Mouse (Mus musculus): Measurements from ENCODE around the gene Spock1. TPM values are rescaled to one million over a fixed set of nuclear protein-coding genes. Genes with fewer than 3 reads are reported as not detected.

The Spock1 gene
- polyA plus RNA-seq, 1 experiment from 2014 or later: 1.7 TPM

DNA sequence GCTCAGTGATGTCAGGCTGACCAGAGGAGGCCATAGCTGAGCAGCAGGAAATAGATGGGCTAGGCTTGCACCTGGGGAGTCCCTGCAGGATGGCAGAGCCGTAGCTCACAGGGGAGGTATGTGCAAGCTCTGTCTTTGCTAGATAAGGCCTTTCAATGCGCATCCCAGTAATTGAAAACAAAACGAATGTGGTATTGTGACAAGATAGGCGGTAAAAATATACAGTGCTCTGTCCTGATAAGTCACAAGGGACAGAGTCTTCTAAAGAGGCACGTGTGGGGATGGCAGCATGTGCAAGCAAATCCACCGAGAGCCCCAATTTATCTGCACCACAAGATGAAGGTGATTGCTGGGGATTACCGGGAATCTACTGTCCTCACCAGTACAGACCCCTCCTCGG is 279.9 kb downstream of the Spock1 start:
- ATAC-seq: no peak

DNA sequence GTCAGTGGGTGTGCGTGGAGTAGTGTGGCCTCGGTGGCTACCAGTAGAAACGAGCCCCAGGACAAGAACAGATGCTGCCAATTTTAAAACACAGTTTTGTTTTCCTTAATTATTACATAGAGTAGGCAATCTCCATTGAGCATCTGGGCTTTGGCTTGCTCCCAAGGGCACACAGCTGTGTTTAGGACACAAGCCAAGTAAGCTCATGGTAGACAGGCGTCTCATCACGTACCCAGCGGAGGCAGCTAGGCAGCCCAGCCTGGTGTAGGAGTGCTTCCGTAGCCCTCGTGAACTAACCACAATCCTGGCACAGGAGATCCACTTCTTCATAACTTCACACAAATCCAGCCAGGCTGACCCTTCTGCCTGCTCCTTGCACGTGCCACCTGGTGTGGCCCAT is 281.7 kb downstream of the Spock1 start:
- no peak for ATAC-seq
- no peak overlapping the region for H3K4me3 ChIP-seq (ENCODE audit: low read length)
- no peaks in the 10 kb centered on the region for H3K9me3 ChIP-seq (ENCODE audit: control insufficient read depth, low read length)
- H3K36me3 ChIP-seq (ENCODE audit: control insufficient read depth, insufficient read depth, low read length): no peaks in the 10 kb centered on the region
- no peak overlapping the region for H3K27ac ChIP-seq (ENCODE audit: low read length)
- H3K4me1 ChIP-seq (ENCODE audit: control insufficient read depth, insufficient read depth, low read length): no peaks in the 10 kb centered on the region
- H3K4me2 ChIP-seq (ENCODE audit: low read depth, low read length): no peak overlapping the region
- H3K27me3 ChIP-seq (replicated peaks; ENCODE audit: control insufficient read depth, insufficient read depth, low read length): no peaks in the 10 kb centered on the region
- H3K9ac ChIP-seq (ENCODE audit: low read depth, low read length): no peak overlapping the region
- WGBS: 78% methylated on average over 9 of the region's 9 CpGs

More for the DNA sequence above, 279.9 kb downstream of the Spock1 start:
- H3K4me1 ChIP-seq (ENCODE audit: control insufficient read depth, insufficient read depth, low read length): no peaks in the 10 kb centered on the region
- H3K9ac ChIP-seq (ENCODE audit: low read depth, low read length): no peak overlapping the region
- H3K27me3 ChIP-seq (replicated peaks; ENCODE audit: control insufficient read depth, insufficient read depth, low read length): no peaks in the 10 kb centered on the region
- H3K27ac ChIP-seq (ENCODE audit: low read length): no peak overlapping the region
- H3K4me2 ChIP-seq (ENCODE audit: low read depth, low read length): no peak overlapping the region
- WGBS: 68% methylated on average over 8 of the region's 8 CpGs
- no peak overlapping the region for H3K4me3 ChIP-seq (ENCODE audit: low read length)
- no peaks in the 10 kb centered on the region for H3K36me3 ChIP-seq (ENCODE audit: control insufficient read depth, insufficient read depth, low read length)
- no peaks in the 10 kb centered on the region for H3K9me3 ChIP-seq (ENCODE audit: control insufficient read depth, low read length)

DNA sequence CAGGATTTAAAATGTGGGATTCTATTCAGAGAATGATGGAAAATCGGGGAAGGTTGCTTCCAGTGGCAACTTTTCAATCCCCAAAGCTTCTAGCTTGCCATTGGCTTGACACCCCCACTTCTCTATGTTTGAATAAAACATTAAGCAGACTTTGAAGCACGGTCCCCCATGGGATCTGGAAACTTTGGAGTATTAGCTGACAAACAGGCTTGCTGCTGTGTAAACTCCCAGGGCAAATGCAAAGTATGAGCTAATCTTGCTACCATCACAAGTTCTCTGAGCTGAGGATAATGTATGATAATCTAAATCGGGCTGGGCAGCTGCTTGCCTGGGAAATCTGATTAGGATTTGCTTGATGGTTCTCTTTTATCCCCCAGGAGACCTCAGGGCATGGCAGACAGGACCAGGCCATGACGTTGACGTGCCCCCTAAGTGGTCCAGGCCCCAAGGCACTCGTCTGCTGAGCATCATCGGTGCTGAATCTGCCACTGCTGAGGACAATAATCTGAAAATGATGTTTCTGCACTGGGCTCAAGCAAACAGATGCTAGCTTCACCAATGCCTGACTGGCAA is 284.1 kb downstream of the Spock1 start:
- Histone ChIP-seq H3K9me3 (ENCODE audit: control insufficient read depth, low read length) (no peaks in the 10 kb centered on the region), H3K9ac (ENCODE audit: low read depth, low read length) (no peak overlapping the region), H3K4me3 (ENCODE audit: low read length) (no peak overlapping the region), H3K4me1 (ENCODE audit: control insufficient read depth, insufficient read depth, low read length) (no peaks in the 10 kb centered on the region), H3K4me2 (ENCODE audit: low read depth, low read length) (no peak overlapping the region), H3K27me3 (replicated peaks; ENCODE audit: control insufficient read depth, insufficient read depth, low read length) (no peaks in the 10 kb centered on the region), H3K27ac (ENCODE audit: low read length) (no peak overlapping the region), H3K36me3 (ENCODE audit: control insufficient read depth, insufficient read depth, low read length) (no peaks in the 10 kb centered on the region)
- WGBS: 54% methylated on average over 7 of the region's 7 CpGs
- ATAC-seq: no peak

DNA sequence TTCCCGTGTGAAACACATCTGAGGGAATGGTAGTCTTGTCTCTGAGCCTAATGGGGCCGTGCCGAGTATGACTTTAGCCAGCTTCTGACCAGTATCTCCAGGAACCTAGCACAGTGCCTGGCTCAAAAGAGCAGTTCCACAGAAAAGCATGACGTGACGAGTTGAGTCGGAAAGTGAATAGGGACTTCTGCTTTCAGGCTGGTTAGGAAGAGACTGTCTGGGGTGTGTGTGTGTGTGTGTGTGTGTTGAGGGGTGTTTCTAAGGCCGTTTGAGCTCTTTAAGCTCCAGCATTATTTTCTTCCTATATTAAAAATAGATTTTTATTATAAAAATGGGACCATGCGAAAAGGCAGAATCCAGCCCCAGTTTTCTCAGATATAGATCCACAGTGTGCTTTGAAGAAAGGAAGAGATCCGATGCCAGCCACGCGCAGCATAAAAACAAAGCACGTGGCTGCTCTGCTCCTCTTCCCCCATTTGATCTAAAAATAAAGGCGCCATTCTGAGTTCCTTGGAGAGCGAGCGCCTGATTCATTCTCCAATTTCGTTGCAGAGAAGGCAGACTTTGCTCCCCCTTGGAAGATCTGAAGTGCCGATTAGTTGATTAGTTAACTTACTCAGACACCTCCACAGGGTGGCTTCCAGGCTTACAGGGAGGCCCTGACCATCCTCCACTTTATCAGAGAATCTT is 288.9 kb downstream of the Spock1 start:
- no peak for ATAC-seq
- Histone ChIP-seq H3K27me3 (replicated peaks; ENCODE audit: control insufficient read depth, insufficient read depth, low read length) (no peaks in the 10 kb centered on the region), H3K4me1 (ENCODE audit: control insufficient read depth, insufficient read depth, low read length) (no peaks in the 10 kb centered on the region), H3K9ac (ENCODE audit: low read depth, low read length) (no peak overlapping the region), H3K9me3 (ENCODE audit: control insufficient read depth, low read length) (no peaks in the 10 kb centered on the region), H3K36me3 (ENCODE audit: control insufficient read depth, insufficient read depth, low read length) (no peaks in the 10 kb centered on the region), H3K27ac (ENCODE audit: low read length) (no peak overlapping the region), H3K4me2 (ENCODE audit: low read depth, low read length) (no peak overlapping the region), H3K4me3 (ENCODE audit: low read length) (no peak overlapping the region)
- 78% methylated on average over 17 of the region's 17 CpGs for WGBS

DNA sequence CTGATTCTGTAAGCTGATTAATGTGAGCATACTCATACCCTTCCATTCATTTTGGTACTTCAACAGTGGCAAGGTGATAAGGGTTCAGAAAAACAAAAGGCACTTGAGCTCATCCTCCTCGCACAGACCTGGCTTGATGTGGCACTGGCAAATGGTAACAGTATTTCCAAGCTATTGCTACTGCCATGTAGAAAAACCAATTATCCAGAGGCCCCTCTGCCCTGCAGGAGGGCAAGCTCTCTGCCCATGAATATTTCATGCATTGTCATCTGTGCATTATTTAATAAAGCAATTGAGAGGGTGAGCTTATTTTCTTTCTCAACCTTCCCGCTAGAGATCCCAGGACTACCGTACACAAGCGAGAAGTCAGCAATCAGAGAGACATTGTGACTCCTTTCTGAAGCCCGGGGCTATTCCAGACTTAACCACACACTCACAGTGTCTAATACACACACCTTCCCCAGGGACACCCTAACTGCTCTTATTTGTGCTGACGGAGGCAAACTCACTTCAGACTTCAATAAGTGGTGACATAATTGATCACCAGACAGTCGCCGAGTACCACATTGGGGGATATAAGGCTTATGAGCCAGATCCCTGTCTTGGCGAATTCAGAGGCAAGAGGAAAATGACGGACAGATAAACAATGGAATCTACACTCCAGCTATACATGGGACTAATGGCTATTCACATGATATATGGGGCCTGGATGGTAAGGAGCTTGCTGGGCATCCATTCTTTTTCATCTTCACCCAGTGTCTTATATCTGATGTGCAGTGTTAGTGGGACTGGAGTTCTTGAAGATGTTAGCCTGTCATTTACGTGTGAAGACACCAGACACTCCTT is 296.6 kb downstream of the Spock1 start:
- Histone ChIP-seq H3K4me3 (ENCODE audit: low read length) (no peak overlapping the region), H3K27ac (ENCODE audit: low read length) (no peak overlapping the region), H3K4me1 (ENCODE audit: control insufficient read depth, insufficient read depth, low read length) (no peaks in the 10 kb centered on the region), H3K27me3 (replicated peaks; ENCODE audit: control insufficient read depth, insufficient read depth, low read length) (no peaks in the 10 kb centered on the region), H3K9me3 (ENCODE audit: control insufficient read depth, low read length) (no peaks in the 10 kb centered on the region), H3K9ac (ENCODE audit: low read depth, low read length) (no peak overlapping the region), H3K4me2 (ENCODE audit: low read depth, low read length) (no peak overlapping the region), H3K36me3 (ENCODE audit: control insufficient read depth, insufficient read depth, low read length) (no peaks in the 10 kb centered on the region)
- WGBS: 78% methylated on average over 11 of the region's 11 CpGs
- ATAC-seq: no peak

DNA sequence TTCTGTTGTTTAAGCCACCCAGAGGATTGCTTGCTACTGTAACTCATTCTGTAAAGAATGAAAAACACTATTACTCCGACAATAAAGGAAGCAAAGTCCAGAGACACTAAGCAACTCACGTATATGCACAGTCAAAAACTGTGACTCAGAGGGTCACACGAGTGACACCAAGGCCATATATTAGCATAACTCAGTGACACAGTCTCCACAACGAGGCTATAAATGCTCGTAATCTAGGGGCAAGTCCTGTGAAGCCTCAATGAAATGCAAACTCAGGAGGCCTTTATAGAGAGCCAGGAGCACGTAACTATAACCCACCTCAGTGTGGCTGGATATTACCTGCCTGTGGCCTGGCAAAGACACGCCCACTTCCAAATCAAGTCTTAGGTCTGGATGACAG is 298.2 kb downstream of the Spock1 start:
- Histone ChIP-seq H3K36me3 (ENCODE audit: control insufficient read depth, insufficient read depth, low read length) (no peaks in the 10 kb centered on the region), H3K4me1 (ENCODE audit: control insufficient read depth, insufficient read depth, low read length) (no peaks in the 10 kb centered on the region), H3K4me3 (ENCODE audit: low read length) (no peak overlapping the region), H3K9ac (ENCODE audit: low read depth, low read length) (no peak overlapping the region), H3K4me2 (ENCODE audit: low read depth, low read length) (no peak overlapping the region), H3K27me3 (replicated peaks; ENCODE audit: control insufficient read depth, insufficient read depth, low read length) (no peaks in the 10 kb centered on the region), H3K9me3 (ENCODE audit: control insufficient read depth, low read length) (no peaks in the 10 kb centered on the region), H3K27ac (ENCODE audit: low read length) (no peak overlapping the region)
- WGBS: 59% methylated on average over 7 of the region's 7 CpGs
- peak; percentile 85 for ATAC-seq

DNA sequence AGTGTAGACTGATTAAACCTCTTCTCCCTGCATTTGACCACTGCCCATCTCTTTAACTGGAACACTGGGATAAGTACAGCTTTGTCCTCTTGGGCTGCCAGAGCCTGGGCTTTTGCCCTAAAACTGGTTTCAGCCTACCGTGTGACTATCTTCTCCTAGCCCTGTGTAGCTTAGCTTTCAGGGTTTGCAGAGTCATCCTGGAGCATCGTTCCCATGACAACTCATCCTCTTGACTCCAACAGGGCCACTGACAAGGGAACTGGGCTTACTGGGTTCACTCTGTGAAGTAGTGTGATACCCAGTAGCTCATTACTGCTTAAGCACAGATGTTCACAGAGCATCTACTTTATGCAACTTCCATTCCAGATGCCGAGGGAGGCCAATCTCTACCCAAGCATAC is 303.7 kb downstream of the Spock1 start:
- no peak for ATAC-seq
- no peak overlapping the region for H3K27ac ChIP-seq (ENCODE audit: low read length)

DNA sequence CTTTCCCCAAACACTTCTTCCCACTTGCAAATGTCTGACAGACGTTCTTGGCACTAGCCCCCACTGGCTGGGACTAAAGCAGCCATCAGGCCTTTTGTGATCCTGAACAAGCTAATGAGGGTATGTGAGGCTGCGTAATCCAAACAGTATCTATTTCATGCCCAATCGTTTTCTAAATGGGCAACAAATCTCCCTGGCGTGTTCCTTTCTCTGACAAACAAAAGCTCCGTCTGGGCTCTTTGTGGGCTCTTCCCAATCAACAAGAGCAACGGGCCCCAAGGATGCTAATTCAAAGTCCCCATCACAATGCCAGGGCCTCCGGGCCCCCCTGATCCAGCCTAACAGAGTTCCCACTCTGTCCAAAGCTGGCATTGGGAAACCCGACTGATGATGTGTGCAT is 304.9 kb downstream of the Spock1 start:
- Histone ChIP-seq H3K27ac (ENCODE audit: low read length) (no peak overlapping the region), H3K9ac (ENCODE audit: low read depth, low read length) (no peak overlapping the region), H3K9me3 (ENCODE audit: control insufficient read depth, low read length) (no peaks in the 10 kb centered on the region), H3K4me3 (ENCODE audit: low read length) (no peak overlapping the region), H3K36me3 (ENCODE audit: control insufficient read depth, insufficient read depth, low read length) (no peaks in the 10 kb centered on the region), H3K4me1 (ENCODE audit: control insufficient read depth, insufficient read depth, low read length) (no peaks in the 10 kb centered on the region), H3K27me3 (replicated peaks; ENCODE audit: control insufficient read depth, insufficient read depth, low read length) (no peaks in the 10 kb centered on the region), H3K4me2 (ENCODE audit: low read depth, low read length) (no peak overlapping the region)
- ATAC-seq: no peak
- WGBS: 72% methylated on average over 8 of the region's 8 CpGs

More for the DNA sequence above, 303.7 kb downstream of the Spock1 start:
- H3K4me3 ChIP-seq (ENCODE audit: low read length): no peak overlapping the region
- no peaks in the 10 kb centered on the region for H3K4me1 ChIP-seq (ENCODE audit: control insufficient read depth, insufficient read depth, low read length)
- H3K4me2 ChIP-seq (ENCODE audit: low read depth, low read length): no peak overlapping the region
- no peaks in the 10 kb centered on the region for H3K9me3 ChIP-seq (ENCODE audit: control insufficient read depth, low read length)
- no peak overlapping the region for H3K9ac ChIP-seq (ENCODE audit: low read depth, low read length)
- H3K36me3 ChIP-seq (ENCODE audit: control insufficient read depth, insufficient read depth, low read length): no peaks in the 10 kb centered on the region
- no peaks in the 10 kb centered on the region for H3K27me3 ChIP-seq (replicated peaks; ENCODE audit: control insufficient read depth, insufficient read depth, low read length)
- WGBS: 88% methylated on average over 3 of the region's 3 CpGs

DNA sequence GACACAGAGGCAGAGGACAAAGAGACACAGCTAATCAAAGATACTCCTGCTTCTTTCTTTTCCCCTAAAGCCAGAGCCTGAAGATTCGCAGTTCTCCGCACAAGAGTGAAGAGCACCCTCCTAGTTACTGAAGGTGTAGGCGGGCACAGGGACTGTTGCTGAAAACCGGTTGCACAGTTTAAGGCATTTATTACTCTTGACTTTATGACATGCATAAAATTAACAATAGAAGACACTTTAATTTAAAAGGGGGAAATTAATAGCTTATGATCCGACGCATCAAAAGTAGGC is 312.4 kb downstream of the Spock1 start:
- H3K4me3 ChIP-seq (ENCODE audit: low read length): no peak overlapping the region
- no peak for ATAC-seq

More for the DNA sequence above, 312.4 kb downstream of the Spock1 start:
- Histone ChIP-seq H3K27me3 (replicated peaks; ENCODE audit: control insufficient read depth, insufficient read depth, low read length) (no peaks in the 10 kb centered on the region), H3K36me3 (ENCODE audit: control insufficient read depth, insufficient read depth, low read length) (no peaks in the 10 kb centered on the region), H3K4me1 (ENCODE audit: control insufficient read depth, insufficient read depth, low read length) (no peaks in the 10 kb centered on the region), H3K27ac (ENCODE audit: low read length) (no peak overlapping the region), H3K4me2 (ENCODE audit: low read depth, low read length) (no peak overlapping the region), H3K9me3 (ENCODE audit: control insufficient read depth, low read length) (no peaks in the 10 kb centered on the region), H3K9ac (ENCODE audit: low read depth, low read length) (no peak overlapping the region)
- WGBS: 84% methylated on average over 6 of the region's 6 CpGs
